Mouse (Mus musculus) left cerebral cortex, postnatal 10 days (tissue): ENCODE data around the gene Uqcrh. TPM values are rescaled to one million over a fixed set of nuclear protein-coding genes. Genes with fewer than 3 reads are reported as not detected.
A peak's percentile ranks its signal among the peaks of the same experiment; 100 is the strongest.

ENCODE experiments used
- DNase-seq, 2 experiments: peaks; one replicate each; pipeline ENCODE4 v3.0.0; 2021 to 2022; ENCODE audit warnings: low spot score in 2 of 2, mixed read lengths in 1 of 2; ENCODE audit errors: extremely low spot score in 1 of 2
- intact Hi-C: fragments of 180-260 bp; cut with DNase I; formaldehyde crosslinking; loops from one replicate; pipeline ENCODE4 v1.15.1; 2025
- total RNA-seq, 2 experiments: library from RNA; stranded (reverse); gene quantifications; 2 replicates each; pipeline ENCODE4 v1.2.3; 2021

The Uqcrh gene
- total RNA-seq, 2 experiments from 2014 or later = 411 to 421 TPM

- no peak for DNase-seq
- intact Hi-C loops = no loop called here
These were observed 11.0 kb downstream of the Uqcrh start for GRCm38 (mm10) chr4:116063855-116064254.

GRCm38 (mm10) chr4:116059012-116059726 lies 15.7 kb downstream of the Uqcrh start:
- no peak for DNase-seq
- intact Hi-C loops = loop anchor here (10.0 kb wide), 1 partner anchor 154 kb away; no protein-coding TSS in a partner anchor

- intact Hi-C loops = loop anchor here (10.0 kb wide), 1 partner anchor 153 kb away; no protein-coding TSS in a partner anchor
- DNase-seq = no peak
These were observed 17.3 kb downstream of the Uqcrh start for GRCm38 (mm10) chr4:116057559-116057958.

GRCm38 (mm10) chr4:116053399-116053961 lies 21.4 kb downstream of the Uqcrh start, which contains the start of gene Nsun4:
Nsun4 (minus strand) TSS chr4:116053876.
- DNase-seq = peak; percentile 83 to 93
- intact Hi-C loops = loop anchor here (10.0 kb wide), 1 partner anchor 149 kb away; no protein-coding TSS in a partner anchor

- DNase-seq = peak in 1 of 2 experiments; percentile 32
These were observed 22.2 kb downstream of the Uqcrh start for GRCm38 (mm10) chr4:116052526-116053293.

GRCm38 (mm10) chr4:116049211-116049610 lies 25.7 kb downstream of the Uqcrh start:
- intact Hi-C loops = no loop called here
- DNase-seq = no peak

More at GRCm38 (mm10) chr4:116052526-116053293, 22.2 kb downstream of the Uqcrh start:
- intact Hi-C loops = loop anchor here (10.0 kb wide), 1 partner anchor 148 kb away; no protein-coding TSS in a partner anchor

GRCm38 (mm10) chr4:116048130-116048920 lies 26.5 kb downstream of the Uqcrh start:
- no peak for DNase-seq
- intact Hi-C loops = no loop called here

GRCm38 (mm10) chr4:116047681-116048080 lies 27.2 kb downstream of the Uqcrh start:
- intact Hi-C loops = no loop called here
- DNase-seq = no peak

- intact Hi-C loops = no loop called here
These were observed 28.3 kb downstream of the Uqcrh start for GRCm38 (mm10) chr4:116046604-116047003.

GRCm38 (mm10) chr4:116042186-116042585 lies 32.7 kb downstream of the Uqcrh start:
- intact Hi-C loops = no loop called here
- DNase-seq = no peak

More at GRCm38 (mm10) chr4:116046604-116047003, 28.3 kb downstream of the Uqcrh start:
- no peak for DNase-seq

- no peak for DNase-seq
- intact Hi-C loops = no loop called here
These were observed 34.4 kb downstream of the Uqcrh start for GRCm38 (mm10) chr4:116040466-116040865.

- no peak for DNase-seq
- intact Hi-C loops = no loop called here
These were observed 41.5 kb downstream of the Uqcrh start for GRCm38 (mm10) chr4:116033374-116033773.

- DNase-seq = no peak
- intact Hi-C loops = no loop called here
These were observed 42.0 kb downstream of the Uqcrh start for GRCm38 (mm10) chr4:116032906-116033305.

- intact Hi-C loops = no loop called here
- no peak for DNase-seq
These were observed 56.7 kb downstream of the Uqcrh start, which contains the start of gene Faah for GRCm38 (mm10) chr4:116017902-116018746. Faah (minus strand) TSS chr4:116017926.

- intact Hi-C loops = no loop called here
- peak; percentile 63 to 83 for DNase-seq
These were observed 57.5 kb downstream of the Uqcrh start for GRCm38 (mm10) chr4:116017300-116017901.
